Mouse (Mus musculus): ENCODE measurements around the gene Odam.
A peak's percentile ranks its signal among the peaks of the same experiment; 100 is the strongest.

Gene Odam

DNA sequence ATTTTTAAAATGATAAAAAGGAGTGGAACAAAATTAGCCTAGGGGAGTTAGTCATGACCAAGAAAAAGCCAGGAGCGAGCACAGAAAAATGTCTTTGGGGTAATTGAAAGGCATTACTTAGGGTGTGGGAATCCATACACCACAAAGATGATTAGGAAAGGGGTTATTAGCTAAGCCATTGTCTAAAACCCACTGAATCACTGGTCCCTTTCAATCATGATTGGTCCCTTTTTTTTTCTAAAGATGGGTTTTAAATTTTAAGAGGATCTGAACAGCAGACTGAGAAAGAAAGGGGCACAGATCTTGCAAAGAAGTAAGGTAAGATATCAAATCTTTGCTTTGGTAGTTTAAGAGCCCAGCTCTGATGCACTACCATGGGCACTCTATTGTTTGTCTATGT lies at the start of gene Odam:
Gene Odam (plus strand): TSS at position 301 of the 400 bp plus-strand sequence.
- no peak for TF ChIP-seq CTCF (conservative IDR thresholded peaks at IDR 0.05; ENCODE audit: low read length)
- no peak for TF ChIP-seq NANOG (IDR thresholded peaks at IDR 0.05; ENCODE audit: borderline replicate concordance, low read length)
- TF ChIP-seq POU5F1 (IDR thresholded peaks at IDR 0.05; ENCODE audit: borderline replicate concordance, low read length), result no peak
- Histone ChIP-seq H3K4me3 (replicated peaks; ENCODE audit: low read length) (no peak within 1 kb of the TSS), H3K9me3 (ENCODE audit: low read length) (no peaks in the 10 kb centered on the region), H3K27me3 (ENCODE audit: insufficient read depth, low read length) (no peaks in the 10 kb centered on the region), H3K4me1 (replicated peaks; ENCODE audit: low read depth, low read length) (no peaks in the 10 kb centered on the region), H3K36me3 (ENCODE audit: insufficient read depth, low read length) (no peaks in the 10 kb centered on the region)

DNA sequence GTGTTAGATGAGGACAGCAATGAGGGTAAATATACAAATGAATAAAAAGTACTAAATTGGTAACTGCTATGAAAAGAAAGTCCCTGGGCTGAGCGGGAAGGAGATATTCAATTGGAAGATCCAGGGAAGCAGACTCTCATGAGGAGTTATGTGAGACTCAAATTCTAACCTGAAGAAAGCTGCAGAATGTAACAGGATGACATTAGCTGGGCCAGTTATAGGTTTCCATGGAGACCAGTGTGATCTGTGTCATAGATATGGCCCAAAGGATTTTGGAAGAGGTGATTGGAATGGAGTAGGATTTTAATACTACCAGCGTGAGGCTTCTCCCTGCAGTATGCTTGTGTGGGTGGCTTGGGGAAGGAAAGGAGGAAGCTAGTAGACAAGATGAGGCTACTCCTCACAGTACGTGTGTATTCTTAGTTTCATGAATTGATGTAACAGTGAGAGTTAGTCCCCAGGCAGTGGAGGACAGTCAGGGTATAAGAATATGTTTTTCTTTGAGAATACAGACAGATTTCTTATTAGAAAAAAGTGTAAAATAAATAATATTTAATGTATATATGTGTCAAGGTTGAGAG lies 29.6 kb upstream of the Odam start:
- H3K4me3 ChIP-seq (replicated peaks; ENCODE audit: low read length), result no peak overlapping the region
- no peaks in the 10 kb centered on the region for H3K9me3 ChIP-seq (ENCODE audit: low read length)
- no peaks in the 10 kb centered on the region for H3K27me3 ChIP-seq (ENCODE audit: insufficient read depth, low read length)
- H3K36me3 ChIP-seq (ENCODE audit: insufficient read depth, low read length), result no peaks in the 10 kb centered on the region
- H3K4me1 ChIP-seq (replicated peaks; ENCODE audit: low read depth, low read length), result peaks cover 6% of the 10 kb centered on the region; the same call in 1 of the 2 replicates
- TF ChIP-seq POU5F1 (IDR thresholded peaks at IDR 0.05; ENCODE audit: borderline replicate concordance, low read length) (no peak), CTCF (conservative IDR thresholded peaks at IDR 0.05; ENCODE audit: low read length) (no peak), NANOG (IDR thresholded peaks at IDR 0.05; ENCODE audit: borderline replicate concordance, low read length) (no peak)

DNA sequence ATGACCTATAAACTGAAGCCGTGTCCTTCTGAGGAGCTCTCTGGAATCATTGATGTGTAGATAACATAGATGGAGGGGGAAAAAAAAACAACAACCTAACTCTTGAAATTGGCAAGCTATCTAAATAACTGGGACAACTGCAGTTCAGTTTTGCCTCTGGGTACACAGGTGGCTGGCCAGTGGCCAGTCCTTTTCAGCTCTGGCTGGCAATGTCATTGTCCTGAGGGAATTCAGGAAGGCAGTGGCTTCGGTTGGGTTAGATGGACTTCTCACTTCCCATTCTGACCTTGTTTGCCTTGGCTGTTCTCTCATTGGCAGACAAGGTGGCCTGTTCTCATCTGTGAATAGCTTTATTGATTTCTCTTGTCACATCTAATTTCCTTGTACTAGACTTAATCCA lies 14.7 kb upstream of the Odam start:
- no peaks in the 10 kb centered on the region for H3K27me3 ChIP-seq (ENCODE audit: insufficient read depth, low read length)
- H3K4me3 ChIP-seq (replicated peaks; ENCODE audit: low read length), result no peak overlapping the region
- H3K4me1 ChIP-seq (replicated peaks; ENCODE audit: low read depth, low read length), result no peaks in the 10 kb centered on the region
- no peak for TF ChIP-seq POU5F1 (IDR thresholded peaks at IDR 0.05; ENCODE audit: borderline replicate concordance, low read length)
- no peak for TF ChIP-seq NANOG (IDR thresholded peaks at IDR 0.05; ENCODE audit: borderline replicate concordance, low read length)
- TF ChIP-seq CTCF (conservative IDR thresholded peaks at IDR 0.05; ENCODE audit: low read length), result no peak
- H3K9me3 ChIP-seq (ENCODE audit: low read length), result no peaks in the 10 kb centered on the region
- H3K36me3 ChIP-seq (ENCODE audit: insufficient read depth, low read length), result no peaks in the 10 kb centered on the region

DNA sequence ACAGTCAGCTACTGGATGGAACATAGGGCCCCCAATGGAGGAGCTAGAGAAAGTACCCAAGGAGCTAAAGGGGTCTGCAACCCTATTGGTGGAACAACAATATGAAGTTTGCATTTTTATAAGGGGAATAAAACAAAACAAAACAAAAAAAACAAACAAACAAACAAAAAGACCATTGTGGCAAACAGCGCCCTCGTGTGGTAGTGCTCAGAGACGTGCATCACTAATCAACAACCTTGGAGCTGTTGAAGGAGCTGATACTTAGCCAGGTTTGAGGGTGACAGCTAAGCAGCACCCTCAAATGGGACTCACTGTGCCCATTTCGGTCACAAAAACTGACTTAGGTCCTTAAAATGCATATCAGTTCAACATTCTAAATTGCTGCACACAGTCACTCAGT lies 13.4 kb upstream of the Odam start:
- Histone ChIP-seq H3K36me3 (ENCODE audit: insufficient read depth, low read length) (no peaks in the 10 kb centered on the region), H3K9me3 (ENCODE audit: low read length) (no peaks in the 10 kb centered on the region), H3K4me3 (replicated peaks; ENCODE audit: low read length) (no peak overlapping the region), H3K27me3 (ENCODE audit: insufficient read depth, low read length) (no peaks in the 10 kb centered on the region), H3K4me1 (replicated peaks; ENCODE audit: low read depth, low read length) (no peaks in the 10 kb centered on the region)
- TF ChIP-seq POU5F1 (IDR thresholded peaks at IDR 0.05; ENCODE audit: borderline replicate concordance, low read length) (no peak), CTCF (conservative IDR thresholded peaks at IDR 0.05; ENCODE audit: low read length) (peak; percentile 78)

DNA sequence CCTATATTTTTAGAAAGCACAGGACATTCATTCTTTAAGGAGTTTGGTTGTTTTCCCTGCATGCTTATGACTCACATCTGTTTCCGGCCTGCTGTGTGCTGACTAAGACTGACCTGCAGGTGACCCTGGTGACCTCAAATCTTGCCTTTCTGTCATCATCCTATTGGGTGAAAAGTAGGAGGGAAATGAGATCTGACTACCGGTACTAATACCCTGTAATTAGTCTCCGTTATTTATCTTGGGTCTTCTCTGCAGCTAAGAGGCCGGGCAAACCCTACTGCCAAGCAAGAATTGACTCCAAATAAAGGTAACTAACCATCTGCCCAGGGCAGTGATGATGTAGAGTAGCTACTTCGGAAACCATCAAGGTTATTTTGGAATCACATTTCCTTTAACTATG lies 40.5 kb downstream of the Odam start, which contains the start of gene Csn3:
Gene Csn3 (plus strand): TSS at position 208 of the 400 bp plus-strand sequence.
- Histone ChIP-seq H3K4me3 (replicated peaks; ENCODE audit: low read length) (no peak within 1 kb of the TSS), H3K27me3 (ENCODE audit: insufficient read depth, low read length) (no peaks in the 10 kb centered on the region), H3K4me1 (replicated peaks; ENCODE audit: low read depth, low read length) (0 out of 2 replicates have a peak, but pooled peaks cover 3% of the 10 kb centered on the region), H3K36me3 (ENCODE audit: insufficient read depth, low read length) (no peaks in the 10 kb centered on the region), H3K9me3 (ENCODE audit: low read length) (peaks cover 6% of the 10 kb centered on the region)
- no peak for TF ChIP-seq CTCF (conservative IDR thresholded peaks at IDR 0.05; ENCODE audit: low read length)
- TF ChIP-seq POU5F1 (IDR thresholded peaks at IDR 0.05; ENCODE audit: borderline replicate concordance, low read length), result no peak
- no peak for TF ChIP-seq NANOG (IDR thresholded peaks at IDR 0.05; ENCODE audit: borderline replicate concordance, low read length)

DNA sequence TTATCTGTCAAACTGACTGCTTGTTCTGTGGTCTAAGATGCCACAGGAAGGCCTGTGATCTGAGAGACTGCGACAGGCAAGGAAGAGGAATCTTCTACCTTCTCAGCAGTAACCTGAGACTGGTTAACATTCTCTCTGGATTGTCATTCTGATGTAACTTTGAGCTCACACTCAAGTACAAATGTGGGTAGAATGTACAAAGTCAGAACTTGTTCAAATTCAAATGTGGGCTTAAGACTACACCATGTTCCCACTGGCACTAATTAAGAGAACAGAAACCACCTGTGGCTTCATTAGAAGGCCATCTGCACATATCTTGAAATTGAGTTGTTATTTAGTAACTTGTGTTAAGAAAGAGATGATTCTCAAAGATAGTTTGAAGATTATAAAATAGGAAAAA lies 46.8 kb downstream of the Odam start:
- H3K9me3 ChIP-seq (ENCODE audit: low read length), result peaks cover 6% of the 10 kb centered on the region
- H3K27me3 ChIP-seq (ENCODE audit: insufficient read depth, low read length), result no peaks in the 10 kb centered on the region
- H3K4me1 ChIP-seq (replicated peaks; ENCODE audit: low read depth, low read length), result peaks cover 10% of the 10 kb centered on the region
- H3K36me3 ChIP-seq (ENCODE audit: insufficient read depth, low read length), result no peaks in the 10 kb centered on the region
- no peak overlapping the region for H3K4me3 ChIP-seq (replicated peaks; ENCODE audit: low read length)
- no peak for TF ChIP-seq POU5F1 (IDR thresholded peaks at IDR 0.05; ENCODE audit: borderline replicate concordance, low read length)
- peak; percentile 89 for TF ChIP-seq NANOG (IDR thresholded peaks at IDR 0.05; ENCODE audit: borderline replicate concordance, low read length)
- TF ChIP-seq CTCF (conservative IDR thresholded peaks at IDR 0.05; ENCODE audit: low read length), result no peak

DNA sequence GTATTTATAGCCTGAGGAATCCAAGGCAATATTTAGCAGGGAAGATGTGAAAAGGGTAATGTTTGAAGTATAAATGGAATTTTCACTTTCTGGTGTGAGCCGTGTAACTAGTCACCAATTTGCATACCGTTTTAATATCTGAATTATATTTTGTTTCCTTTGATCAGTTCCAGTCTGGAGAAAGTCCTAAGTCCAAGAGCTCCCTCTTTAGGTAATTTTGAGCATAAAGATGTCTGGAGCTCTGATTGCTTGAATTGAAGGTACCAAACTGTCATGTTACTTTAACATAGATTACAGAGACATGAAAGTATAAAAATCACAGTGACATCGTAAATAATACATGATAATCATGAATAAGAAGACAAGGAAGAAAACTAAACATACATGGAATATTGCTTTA lies 55.9 kb downstream of the Odam start:
- no peaks in the 10 kb centered on the region for H3K36me3 ChIP-seq (ENCODE audit: insufficient read depth, low read length)
- H3K4me1 ChIP-seq (replicated peaks; ENCODE audit: low read depth, low read length), result no peaks in the 10 kb centered on the region
- no peaks in the 10 kb centered on the region for H3K27me3 ChIP-seq (ENCODE audit: insufficient read depth, low read length)
- H3K4me3 ChIP-seq (replicated peaks; ENCODE audit: low read length), result no peak overlapping the region
- H3K9me3 ChIP-seq (ENCODE audit: low read length), result no peaks in the 10 kb centered on the region; the same call in 1 of the 2 replicates
- TF ChIP-seq CTCF (conservative IDR thresholded peaks at IDR 0.05; ENCODE audit: low read length) (no peak; the same call in 1 of the 2 replicates), NANOG (IDR thresholded peaks at IDR 0.05; ENCODE audit: borderline replicate concordance, low read length) (no peak), POU5F1 (IDR thresholded peaks at IDR 0.05; ENCODE audit: borderline replicate concordance, low read length) (no peak)

DNA sequence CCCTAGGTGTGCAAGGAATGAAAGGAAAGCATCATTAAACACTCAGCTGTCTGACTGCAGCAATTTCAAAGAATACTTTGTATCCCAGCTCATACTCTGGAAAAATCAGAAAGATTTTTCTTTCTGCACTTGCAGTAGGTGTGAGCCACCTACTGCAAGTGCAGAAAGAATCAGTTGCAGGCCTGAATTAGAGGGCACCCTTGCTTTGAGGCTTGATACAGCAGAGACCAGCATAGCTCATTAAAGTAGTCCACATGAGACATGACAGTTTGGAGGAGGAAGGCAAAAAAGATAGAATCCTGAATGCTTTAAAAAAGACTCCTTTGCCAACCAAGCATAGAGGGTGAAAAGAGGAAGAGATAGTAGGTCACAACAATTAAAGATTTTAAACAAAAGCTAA lies 57.7 kb downstream of the Odam start:
- Histone ChIP-seq H3K4me1 (replicated peaks; ENCODE audit: low read depth, low read length) (no peaks in the 10 kb centered on the region), H3K9me3 (ENCODE audit: low read length) (no peaks in the 10 kb centered on the region)

More for the DNA sequence above, 57.7 kb downstream of the Odam start:
- H3K27me3 ChIP-seq (ENCODE audit: insufficient read depth, low read length), result no peaks in the 10 kb centered on the region
- H3K4me3 ChIP-seq (replicated peaks; ENCODE audit: low read length), result no peak overlapping the region
- no peaks in the 10 kb centered on the region for H3K36me3 ChIP-seq (ENCODE audit: insufficient read depth, low read length)
- TF ChIP-seq CTCF (conservative IDR thresholded peaks at IDR 0.05; ENCODE audit: low read length) (no peak), POU5F1 (IDR thresholded peaks at IDR 0.05; ENCODE audit: borderline replicate concordance, low read length) (no peak), NANOG (IDR thresholded peaks at IDR 0.05; ENCODE audit: borderline replicate concordance, low read length) (no peak)

All from E14TG2a.4 (cell line).